Mouse (Mus musculus) lung, postnatal 0 days (tissue): Measurements from ENCODE around the gene Gm20388.

Source experiments
- CTCF ChIP-seq: IDR thresholded peaks from 2 replicates; pipeline ENCODE4 v1.5.1; 2016; ENCODE audit warnings: antibody characterized with exemption, mild to moderate bottlenecking
- EP300 ChIP-seq: IDR thresholded peaks from 2 replicates; pipeline ENCODE4 v1.6.1; 2016; ENCODE audit warnings: antibody characterized with exemption, mild to moderate bottlenecking, control low read depth

DNA sequence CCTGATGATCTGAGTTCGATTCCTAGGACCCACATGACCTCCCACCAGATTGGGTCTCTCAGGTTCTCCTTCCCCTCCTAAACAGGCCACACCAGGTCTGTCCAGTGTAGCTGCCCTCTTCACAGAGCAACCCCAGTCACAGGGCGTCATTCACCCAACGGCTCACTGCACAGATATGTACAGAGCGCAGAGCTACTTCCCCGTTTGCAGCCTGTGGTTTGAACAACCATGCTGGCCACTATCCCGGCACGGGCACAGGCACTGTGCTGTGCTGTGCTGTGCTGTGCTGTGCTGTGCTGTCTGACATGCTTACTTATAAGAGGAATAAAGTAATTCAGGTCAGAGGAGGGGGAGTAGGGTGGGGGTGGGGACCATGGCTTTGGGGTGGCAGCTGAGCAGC, 105.8 kb downstream of the Gm20388 start:
- TF ChIP-seq EP300 (no peak), CTCF (no peak)
